Mouse (Mus musculus) left cerebral cortex, postnatal 10 days (tissue): ENCODE data around the gene Uqcrc1. TPM values are rescaled to one million over a fixed set of nuclear protein-coding genes. Genes with fewer than 3 reads are reported as not detected.

ENCODE experiments used
- DNase-seq, 2 experiments: peaks; one replicate each; pipeline ENCODE4 v3.0.0; 2021 to 2022; ENCODE audit warnings: low spot score in 2 of 2, mixed read lengths in 1 of 2; ENCODE audit errors: extremely low spot score in 1 of 2
- intact Hi-C: fragments of 180-260 bp; cut with DNase I; formaldehyde crosslinking; loops from one replicate; pipeline ENCODE4 v1.15.1; 2025
- total RNA-seq, 2 experiments: library from RNA; stranded (reverse); gene quantifications; 2 replicates each; pipeline ENCODE4 v1.2.3; 2021

Gene Uqcrc1
- total RNA-seq, result 100 to 1,000 TPM; 394 to 398 TPM

DNA sequence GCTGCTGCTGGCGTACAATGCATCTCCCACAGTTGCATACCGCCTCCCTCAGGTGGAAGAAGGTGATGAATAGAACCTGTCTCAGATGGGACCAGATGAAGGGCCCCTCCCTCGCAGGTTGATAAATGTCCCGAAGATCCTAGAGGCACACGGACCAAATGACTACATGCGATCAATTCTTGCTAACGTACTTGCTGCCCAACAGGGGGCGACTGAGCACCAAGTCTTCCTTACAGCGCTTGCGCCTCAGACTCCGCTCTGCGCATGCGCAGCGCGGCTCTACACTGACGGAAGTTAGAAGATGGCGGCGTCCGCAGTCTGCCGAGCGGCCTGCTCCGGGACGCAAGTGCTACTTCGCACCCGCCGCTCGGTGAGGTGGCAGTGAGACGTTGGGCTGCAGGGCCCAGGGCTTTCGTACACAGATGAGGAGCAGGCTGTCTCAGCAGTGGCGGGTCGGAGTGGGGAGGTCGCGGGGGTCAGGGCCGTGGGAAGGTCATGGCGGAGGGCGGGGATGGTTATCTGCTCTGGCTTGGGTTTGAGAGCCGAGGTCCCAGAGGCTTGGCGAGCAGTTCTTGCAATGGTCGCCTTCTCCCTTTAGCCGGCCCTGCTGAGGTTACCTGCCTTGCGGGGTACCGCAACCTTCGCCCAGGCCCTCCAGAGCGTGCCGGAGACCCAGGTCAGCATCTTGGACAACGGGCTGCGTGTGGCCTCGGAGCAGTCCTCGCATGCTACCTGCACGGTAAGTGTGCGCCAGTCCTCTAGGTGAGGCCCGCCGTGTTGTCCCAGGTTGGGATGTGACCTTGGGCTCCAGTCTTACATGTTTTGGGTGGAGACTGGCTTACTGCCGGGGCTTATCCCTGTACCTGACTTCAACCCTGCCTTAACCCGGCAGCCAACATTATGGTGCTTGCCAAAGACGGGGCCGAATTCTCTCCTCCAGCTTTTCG lies at the start of gene Uqcrc1:
Gene Uqcrc1, plus strand, starts transcription at position 216 of the 947 bp plus-strand sequence.
- intact Hi-C loops, result loop anchor here (5.0 kb wide), 1 partner anchor 126 kb away; no protein-coding TSS in a partner anchor
- DNase-seq, result peak; percentile 94 to 97

DNA sequence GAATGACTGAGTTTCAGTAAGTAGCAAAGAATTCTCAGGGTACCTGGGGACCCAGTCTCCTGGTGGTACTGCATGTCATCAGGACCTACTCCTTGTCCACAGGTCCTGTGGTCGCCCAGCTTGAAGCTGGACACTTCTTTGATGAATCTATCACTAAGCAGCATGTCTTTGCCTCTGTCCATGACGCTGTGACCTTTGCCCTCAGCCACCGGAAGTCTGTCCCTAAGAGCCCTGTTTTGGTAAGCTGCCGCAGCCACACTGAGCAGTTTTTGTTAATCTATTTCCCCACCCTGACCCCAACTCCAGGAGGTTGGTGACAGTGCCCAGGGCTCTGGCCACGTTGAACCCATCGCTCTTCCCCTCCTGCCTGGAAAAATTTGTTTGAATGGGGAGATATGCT lies 24.1 kb upstream of the Uqcrc1 start:
- DNase-seq, result no peak
- intact Hi-C loops, result no loop called here

DNA sequence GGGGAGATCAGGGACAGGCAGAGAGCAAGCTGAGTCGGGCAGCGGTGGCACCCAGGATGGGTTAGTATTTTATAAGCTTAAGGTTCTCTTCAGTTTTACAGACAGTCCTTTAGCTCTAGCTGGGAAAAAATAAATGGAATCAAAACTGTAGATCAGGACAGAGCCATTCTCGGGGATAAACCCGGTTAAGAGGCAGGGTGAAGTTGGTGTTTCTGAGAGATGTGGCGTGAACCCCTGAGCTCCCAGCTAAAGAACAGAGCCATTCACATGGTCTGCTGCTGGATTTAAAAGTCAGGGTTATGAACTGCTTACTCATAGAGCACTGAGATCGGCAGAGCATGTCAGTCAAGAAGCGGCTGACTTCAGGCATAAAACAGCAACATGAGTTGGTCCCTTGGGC lies 23.3 kb upstream of the Uqcrc1 start:
- intact Hi-C loops, result no loop called here
- DNase-seq, result no peak

DNA sequence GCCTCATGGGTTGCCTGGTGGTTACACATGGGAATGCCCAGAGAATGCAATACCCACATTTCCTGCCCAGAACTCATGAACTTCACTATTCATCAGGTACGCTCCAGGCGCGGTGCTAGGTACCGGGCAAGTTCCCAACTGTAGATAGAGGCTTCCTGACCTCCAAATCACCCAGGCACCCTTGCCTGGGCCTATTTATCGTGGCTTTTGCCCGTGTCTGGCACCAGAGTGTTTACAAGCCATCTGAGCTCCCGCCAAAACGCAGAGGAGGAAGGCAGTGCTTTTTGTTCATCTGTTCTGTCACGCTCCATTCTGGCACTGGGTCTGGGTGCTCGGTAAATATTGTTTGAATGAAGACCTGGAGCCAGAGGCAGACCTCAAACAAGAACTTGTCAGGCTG lies 22.8 kb upstream of the Uqcrc1 start:
- DNase-seq, result no peak
- intact Hi-C loops, result no loop called here

DNA sequence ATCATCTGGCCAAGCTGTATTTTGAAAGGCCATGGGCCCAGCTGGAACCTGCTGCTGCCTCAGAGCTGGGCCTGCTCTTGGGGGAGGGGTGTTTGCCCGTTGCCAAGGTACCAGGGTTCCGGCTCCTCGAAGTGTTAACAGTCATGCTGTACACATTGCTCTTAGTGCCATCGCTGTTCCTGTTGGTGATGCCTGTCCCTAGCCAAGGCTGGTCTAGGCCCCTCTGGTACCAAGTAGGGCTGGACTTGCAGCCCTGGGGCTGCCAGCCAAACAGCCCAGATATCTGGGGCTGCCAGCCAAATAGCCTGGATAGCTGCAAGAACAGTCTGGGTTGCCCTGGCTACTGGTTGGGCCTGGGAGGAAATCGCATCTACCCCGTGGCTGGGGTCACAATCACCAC lies 21.9 kb upstream of the Uqcrc1 start, which contains the start of gene Tmem89:
Gene Tmem89, plus strand, starts transcription at position 129 of the 400 bp plus-strand sequence.
- peak; percentile 58 to 60 for DNase-seq
- intact Hi-C loops, result no loop called here

DNA sequence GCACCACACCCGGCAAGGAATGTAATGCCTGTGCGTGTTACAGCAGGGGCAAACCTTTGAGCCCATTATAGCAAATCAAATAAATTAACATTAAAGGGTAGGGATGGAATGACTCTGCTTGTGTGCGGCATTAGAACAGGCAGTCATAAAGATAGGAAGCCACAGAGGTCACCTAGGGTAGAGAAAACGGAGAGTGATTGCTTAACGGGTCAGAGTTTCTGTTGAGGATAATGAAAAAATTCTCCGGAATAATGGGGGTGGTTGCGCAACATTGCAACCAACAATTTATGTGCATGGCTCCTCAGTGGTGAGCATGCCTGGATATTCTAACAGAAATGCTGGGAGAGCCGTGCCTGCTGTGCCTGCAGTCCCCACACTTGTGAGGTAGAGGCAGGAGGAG lies 10.5 kb upstream of the Uqcrc1 start:
- intact Hi-C loops, result no loop called here
- no peak for DNase-seq

DNA sequence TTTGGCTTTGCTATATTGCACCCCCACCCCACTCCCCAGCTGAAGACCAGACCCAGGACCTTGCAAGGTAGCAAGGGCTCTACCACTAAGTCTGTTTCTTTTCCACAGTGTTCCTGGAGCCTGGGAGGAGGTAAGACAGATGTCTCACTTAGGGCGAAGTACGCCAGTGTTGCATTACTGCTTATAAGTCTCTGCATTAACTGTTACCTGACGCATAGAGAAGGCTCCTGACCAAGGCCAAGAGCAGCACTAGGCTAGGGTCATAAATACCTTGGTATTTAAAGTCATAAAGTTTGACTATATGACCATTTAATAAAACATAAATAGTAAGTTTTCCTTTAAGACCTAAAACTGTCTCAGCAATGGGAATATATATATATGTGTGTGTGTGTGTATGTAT lies 8.0 kb upstream of the Uqcrc1 start:
- intact Hi-C loops, result no loop called here
- DNase-seq, result no peak

DNA sequence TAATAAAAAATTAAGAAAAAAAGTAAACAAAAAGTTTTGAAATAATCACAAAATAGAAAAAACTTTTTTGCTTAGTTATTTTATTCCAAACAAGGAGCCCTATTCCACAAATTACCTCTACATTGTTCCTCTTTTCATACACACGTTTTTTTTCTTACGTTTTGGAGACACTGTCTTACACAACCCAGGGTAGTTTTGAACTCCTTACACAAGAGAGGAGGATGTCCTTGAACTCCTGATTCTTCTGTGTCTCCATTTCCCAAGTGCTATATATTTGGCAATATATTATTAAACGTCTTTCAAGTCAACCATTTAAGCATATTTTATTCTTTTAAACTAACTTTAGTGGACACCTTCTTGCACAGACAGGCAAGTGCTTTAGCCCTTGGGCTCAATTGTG lies 442 bp upstream of the Uqcrc1 start:
- intact Hi-C loops, result loop anchor here (5.0 kb wide), 1 partner anchor 126 kb away; no protein-coding TSS in a partner anchor
- DNase-seq, result no peak

DNA sequence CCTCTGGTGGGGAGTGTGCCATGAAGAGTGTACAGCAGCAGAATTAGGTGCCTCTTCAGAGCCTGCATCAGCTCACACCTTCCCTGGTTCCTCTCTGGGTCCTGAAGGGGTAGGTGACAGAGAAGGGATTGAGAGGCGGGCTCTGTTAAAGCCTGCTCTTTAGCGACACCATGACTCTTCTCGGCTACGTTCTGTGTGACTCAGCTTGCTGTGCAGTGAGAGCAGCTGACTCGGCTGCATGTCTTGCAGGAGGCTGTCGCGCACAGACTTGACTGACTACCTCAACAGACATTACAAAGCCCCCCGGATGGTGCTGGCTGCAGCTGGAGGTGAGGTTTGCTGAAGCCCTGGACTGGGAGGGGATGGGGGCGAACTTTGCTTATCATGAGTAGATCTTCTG lies 8.7 kb downstream of the Uqcrc1 start:
- intact Hi-C loops, result loop anchor here (5.0 kb wide), 1 partner anchor 122 kb away; no protein-coding TSS in a partner anchor
- no peak for DNase-seq

DNA sequence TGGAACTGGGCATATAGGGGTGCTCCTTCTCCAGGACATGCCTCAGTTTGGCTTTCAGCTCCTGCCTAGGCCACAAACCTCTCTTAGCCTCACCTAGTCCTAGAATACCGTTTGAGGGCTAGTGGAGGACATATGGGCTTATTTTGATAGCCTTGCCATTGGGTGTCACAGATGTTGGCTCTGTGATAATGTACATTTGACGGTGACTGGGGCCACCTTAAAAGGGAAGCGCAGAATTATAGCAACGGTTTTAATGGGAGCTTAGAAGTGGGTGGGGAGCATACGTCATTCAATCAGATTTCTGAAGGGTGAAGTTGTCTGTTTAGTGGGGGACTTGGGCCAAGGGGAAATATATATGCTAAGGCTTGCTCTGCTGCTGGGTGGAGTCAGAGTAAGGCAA lies 9.2 kb downstream of the Uqcrc1 start:
- intact Hi-C loops, result loop anchor here (5.0 kb wide), 1 partner anchor 122 kb away; no protein-coding TSS in a partner anchor
- no peak for DNase-seq

DNA sequence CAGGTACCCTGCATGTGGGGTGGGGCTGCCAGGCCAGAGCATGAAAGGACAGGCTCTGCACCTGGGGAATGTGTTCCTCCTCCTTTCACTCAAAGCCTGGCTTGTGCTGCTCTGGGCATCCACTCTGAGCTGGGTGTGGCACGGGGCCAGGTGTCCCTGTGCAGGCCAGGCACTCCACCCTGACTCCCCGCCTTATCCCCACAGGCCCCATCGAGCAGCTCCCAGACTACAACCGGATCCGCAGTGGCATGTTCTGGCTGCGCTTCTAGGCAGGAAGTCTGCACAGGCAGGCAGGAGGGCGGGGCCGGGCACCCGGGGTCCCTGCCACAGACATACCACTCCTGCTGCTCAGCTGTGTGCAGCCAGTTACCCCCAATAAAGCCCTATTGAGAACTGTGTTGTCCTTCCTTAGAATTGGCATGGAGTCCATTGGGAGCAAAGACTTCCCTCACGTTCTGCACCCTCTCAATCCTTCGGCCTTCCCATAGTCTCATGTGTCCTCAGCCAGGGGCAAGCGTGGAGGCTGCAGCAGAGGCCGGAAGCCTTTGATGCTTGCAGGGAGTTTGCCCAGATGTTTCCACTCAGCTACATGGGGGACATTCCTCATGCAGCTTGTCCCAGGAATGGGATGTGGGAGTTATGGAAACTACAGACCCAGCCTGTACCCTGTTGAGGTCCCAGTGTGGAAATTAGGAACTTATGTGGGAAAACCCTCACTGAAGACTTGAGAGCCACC lies 13.0 kb downstream of the Uqcrc1 start:
- DNase-seq, result peak in 1 of 2 experiments; percentile 77
- intact Hi-C loops, result loop anchor here (5.0 kb wide), 1 partner anchor 118 kb away; no protein-coding TSS in a partner anchor

DNA sequence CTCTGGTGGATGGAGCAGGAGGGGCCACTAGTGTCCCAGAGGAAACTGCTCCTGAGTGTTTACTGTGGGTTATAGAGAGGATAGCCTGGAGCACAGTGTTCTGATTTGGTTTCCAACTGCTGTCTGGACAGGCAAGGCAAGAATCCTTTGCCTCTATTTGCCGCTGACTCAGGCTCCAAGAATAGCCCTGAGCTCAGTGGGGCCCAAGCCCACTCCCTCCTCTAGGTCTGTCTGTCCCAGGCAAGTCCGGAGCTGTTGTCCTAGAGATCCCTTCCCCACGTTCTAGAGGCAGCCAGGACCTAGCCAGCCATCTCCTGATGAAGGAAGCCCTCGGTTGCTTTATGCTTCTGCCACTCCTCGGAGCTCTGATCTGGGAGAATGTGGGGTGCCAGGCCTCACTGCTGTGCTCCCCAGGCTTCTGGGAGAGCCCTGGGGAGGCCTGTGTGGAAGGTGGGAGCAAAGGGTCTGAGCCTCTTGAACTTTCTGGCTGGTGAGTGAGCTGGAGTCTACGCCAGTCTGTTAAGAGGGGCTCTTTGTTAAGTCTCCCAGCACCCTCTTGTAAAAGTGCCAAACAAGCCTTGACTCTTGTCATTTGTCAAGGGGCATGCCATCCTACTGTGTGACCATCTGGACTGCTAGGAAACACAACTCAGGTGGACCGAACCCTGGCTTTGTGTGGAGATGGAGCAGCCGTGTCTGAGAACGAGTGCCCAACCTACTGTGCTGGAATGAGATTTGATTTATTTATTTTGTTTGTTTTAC lies 13.7 kb downstream of the Uqcrc1 start:
- DNase-seq, result peak in 1 of 2 experiments; percentile 47
- intact Hi-C loops, result loop anchor here (5.0 kb wide), 1 partner anchor 117 kb away; no protein-coding TSS in a partner anchor

DNA sequence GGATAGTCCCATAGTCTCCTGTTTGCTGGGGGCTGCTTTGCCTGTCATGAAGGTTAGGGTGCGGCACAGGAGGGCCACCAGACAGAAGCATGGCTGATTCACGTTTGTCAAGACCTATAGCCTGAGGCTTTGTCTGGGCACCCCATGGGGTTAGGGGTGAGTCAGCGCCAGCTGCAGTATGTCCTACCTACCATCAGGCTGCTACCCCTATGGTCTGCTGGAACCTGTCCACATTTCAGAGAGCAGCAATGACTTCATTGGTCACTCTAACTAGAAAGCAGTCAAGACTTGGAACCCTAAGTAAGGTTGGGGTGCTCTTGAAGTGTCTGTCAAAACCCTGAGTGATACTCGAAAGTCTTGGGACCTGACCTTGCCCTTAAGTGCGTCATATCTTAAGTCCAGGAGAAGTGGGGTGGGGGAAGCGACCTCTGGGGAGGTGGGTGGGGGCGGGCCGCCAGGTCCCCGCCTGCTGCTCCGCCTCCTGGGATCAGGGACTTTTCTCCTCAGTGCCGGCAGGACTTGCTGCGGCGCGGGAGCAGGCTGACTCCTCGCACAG lies 16.7 kb downstream of the Uqcrc1 start, which contains the start of gene Col7a1:
Gene Col7a1, plus strand, starts transcription at position 506 of the 556 bp plus-strand sequence.
- DNase-seq, result no peak
- intact Hi-C loops, result no loop called here

DNA sequence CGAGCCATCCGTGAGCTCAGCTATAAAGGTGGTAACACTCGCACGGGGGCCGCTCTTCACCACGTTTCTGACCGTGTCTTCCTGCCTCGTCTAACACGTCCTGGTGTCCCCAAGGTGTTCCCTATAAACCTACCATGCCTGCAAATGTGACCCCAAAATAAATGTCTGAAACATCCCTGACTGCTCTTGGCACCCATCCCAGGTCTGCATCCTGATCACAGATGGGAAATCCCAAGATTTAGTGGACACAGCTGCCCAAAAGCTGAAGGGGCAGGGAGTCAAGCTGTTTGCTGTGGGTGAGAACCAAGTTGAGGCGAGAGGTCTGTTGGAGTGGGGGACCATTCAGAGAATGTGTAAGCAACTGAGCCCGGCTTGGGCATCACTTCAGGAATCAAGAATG lies 18.8 kb downstream of the Uqcrc1 start:
- peak in 1 of 2 experiments; percentile 54 for DNase-seq
- intact Hi-C loops, result no loop called here

DNA sequence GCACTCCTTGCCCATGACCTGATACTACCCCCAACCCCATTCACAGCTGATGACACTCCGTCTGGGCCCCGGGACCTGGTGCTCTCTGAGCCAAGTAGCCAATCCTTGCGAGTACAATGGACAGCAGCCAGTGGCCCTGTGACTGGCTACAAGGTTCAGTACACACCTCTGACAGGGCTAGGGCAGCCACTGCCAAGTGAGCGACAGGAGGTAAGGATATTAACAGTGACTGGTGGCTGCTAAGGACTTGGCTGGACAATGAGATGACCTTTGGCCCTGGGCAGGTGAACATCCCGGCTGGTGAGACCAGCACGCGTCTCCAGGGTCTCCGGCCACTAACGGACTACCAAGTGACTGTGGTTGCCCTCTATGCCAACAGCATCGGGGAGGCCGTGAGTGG lies 19.4 kb downstream of the Uqcrc1 start:
- no peak for DNase-seq
- intact Hi-C loops, result no loop called here

DNA sequence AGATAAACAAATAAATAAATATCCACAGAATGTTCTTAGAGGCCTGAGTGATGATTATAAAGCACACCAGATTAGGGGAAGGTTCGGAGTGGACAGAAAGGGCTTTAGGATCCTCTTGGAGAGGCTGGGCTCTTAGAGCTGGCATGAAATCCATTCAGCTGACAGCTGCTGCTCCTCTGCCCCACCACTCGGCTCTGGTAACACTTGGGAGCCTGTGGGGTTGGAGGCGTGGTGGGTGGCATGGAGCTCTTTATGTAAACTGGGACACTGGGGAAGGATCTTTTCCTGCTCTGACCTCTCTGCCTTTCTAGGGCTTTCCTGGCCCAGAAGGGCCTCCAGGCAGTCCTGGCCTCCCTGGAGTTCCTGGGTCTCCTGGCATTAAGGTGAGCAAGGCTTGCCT lies 27.1 kb downstream of the Uqcrc1 start:
- DNase-seq, result no peak
- intact Hi-C loops, result no loop called here

DNA sequence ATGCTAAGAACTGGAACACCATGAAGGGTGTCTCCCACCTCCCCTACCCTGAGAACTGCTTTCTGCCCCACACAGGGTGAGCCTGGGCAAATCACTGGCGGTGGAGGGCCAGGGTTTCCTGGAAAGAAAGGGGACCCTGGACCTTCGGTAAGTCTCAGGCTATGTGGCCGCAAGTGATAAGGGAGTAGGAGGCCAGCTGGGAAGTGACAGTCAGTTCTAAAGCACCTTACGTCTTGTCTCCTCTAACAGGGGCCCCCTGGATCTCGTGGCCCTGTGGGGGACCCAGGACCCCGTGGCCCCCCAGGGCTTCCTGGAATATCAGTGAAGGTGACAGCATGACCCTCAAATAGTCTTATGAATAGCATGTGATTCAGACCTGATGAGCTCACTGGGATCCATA lies 27.9 kb downstream of the Uqcrc1 start:
- DNase-seq, result no peak
- intact Hi-C loops, result no loop called here

DNA sequence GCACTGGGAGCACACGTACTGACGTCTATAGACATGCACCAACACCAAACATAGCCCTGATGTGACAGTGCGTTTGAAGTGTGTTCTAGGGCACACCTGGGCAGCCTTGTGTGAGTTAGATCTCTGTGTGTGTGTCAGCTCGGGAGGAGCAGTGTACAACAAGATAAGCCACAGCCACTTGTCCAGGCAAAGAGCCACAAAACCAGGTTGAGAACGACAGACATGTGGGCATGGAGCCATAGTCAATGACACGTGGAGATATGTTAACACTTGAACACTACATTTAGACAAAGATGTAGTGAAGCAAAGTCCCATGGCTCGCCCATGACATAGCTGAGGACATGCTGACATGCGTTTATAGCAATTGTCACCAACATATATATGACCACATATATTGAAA lies 34.2 kb downstream of the Uqcrc1 start:
- DNase-seq, result no peak

More for the DNA sequence above, 34.2 kb downstream of the Uqcrc1 start:
- intact Hi-C loops, result no loop called here
